Mouse (Mus musculus) hindbrain, embryonic 12.5 days (tissue): ENCODE data around the gene Dip2c. TPM values are rescaled to one million over a fixed set of nuclear protein-coding genes. Genes with fewer than 3 reads are reported as not detected.

ENCODE experiments used
- polyA plus RNA-seq: library from polyadenylated mRNA; unstranded; fragments of >200 nt; fragmentation: Nextera tagmentation; extraction: Ambion mirVana; gene quantifications from 2 replicates; pipeline ENCODE4 v1.2.1, GENCODE M21; 2016

Gene Dip2c
- polyA plus RNA-seq, 1 experiment from 2014 or later: 12.7 TPM

Other genes starting within 250 kb of the Dip2c start
- 37.3 and 39.1 TPM in 2 replicates for gene Larp4b, start 182.6 kb upstream of the Dip2c start, polyA plus RNA-seq